Mouse (Mus musculus): ENCODE measurements at regions not wholly inside any gene's neighbourhood (a gene's known extent, or its start where the extent isn't known, plus 50 kb on each side); places are given as distances from the start of the nearest gene placed in this dataset.

DNA sequence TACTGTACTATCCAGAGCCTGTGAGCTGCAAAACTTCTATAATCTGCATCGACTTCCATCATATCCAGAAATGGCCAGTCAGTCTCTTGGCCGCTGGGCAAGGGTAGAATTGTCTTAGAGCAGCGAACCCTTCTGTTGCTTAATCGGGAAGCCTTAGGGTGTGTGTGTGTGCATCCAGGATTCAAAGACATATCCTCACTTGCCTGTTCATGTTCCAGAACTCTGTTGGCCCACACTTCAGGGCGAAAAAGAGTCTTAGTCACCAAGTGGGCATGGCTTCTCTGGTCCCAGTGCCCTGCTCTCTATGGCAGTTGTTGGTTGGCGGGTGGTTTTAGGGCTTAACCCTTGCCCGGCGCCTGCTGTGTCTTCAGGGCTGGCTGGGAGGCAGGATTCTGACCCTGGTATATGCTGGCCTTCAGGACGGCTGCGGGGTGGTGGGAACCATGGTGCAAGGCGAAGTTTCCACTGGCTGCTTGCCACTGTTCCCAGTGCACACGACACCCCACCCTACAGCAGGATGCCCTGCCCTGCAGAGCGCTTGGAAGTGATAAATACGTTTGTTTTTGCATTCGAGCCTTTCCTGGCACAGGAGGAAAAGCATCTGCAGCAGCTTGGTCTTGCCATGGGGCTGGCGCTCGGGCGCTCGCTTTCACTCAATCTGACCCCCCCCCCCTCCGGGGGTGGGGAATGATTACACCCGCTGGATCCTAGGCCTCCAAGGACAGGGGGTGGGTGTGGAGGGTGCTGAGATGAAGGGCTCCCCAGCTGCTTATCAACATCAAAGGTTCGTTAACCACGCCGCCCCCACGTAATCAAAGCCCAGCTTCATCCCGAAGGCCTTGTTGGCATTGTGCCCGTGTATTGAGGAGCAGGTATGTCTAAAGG lies 54.9 kb upstream of the Itga6 start:
- peak; percentile 23 to 25 for DNase-seq

DNA sequence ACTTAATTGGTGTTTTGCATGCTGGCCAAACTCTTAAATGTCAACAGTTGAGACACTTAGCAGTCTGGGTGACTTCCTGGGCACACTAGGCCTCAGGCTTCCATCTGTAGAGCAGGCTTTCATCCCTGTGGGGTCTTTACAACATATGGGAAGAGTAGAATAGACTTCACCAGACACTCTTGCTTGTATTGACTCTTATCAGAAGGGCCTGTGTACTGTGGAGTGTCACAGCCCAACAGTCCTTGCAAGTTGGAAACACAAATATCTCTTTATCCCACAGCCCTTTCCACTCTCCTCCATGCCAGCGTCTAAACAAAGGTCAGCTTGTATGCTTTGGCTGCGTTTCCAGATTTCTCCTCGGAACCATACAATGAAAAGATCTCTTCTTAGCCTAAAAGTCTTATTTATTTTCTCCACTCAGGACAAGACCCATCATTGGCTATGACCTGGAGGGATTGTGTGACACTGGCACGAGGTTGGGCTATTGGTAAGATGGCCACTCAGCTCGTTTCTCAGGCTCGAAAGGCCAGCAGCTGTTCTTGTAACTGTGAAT lies 50.6 kb upstream of the Itga6 start:
- no peak for DNase-seq

Data from cerebellum, postnatal 25 days (tissue).